8 mouse cellular contexts compared by ENCODE assay signal in genomic region chr9:104063244-104063961, GRCm38 (mm10). TPM values are rescaled to one million over a fixed set of nuclear protein-coding genes. Genes with fewer than 3 reads are reported as not detected.
DNase-seq lines count a peak whose midpoint lies in the region; ATAC-seq and TF ChIP-seq lines count a peak whose summit lies in the region.

Gene Acad11, plus strand, starts transcription at chr9:104063377.

- no peaks in the 10 kb centered on the region for H3K27me3 ChIP-seq in hindbrain, postnatal 0 days (ENCODE audit: insufficient read depth, low read length)

- peak within 1 kb of the TSS; percentile 88 for H3K9ac ChIP-seq in hindbrain, postnatal 0 days (replicated peaks; ENCODE audit: low read length)

- H3K4me2 ChIP-seq in hindbrain, postnatal 0 days (ENCODE audit: low read depth, low read length): peak within 1 kb of the TSS; percentile 79

- H3K9me3 ChIP-seq in hindbrain, postnatal 0 days (ENCODE audit: low read length): no peaks in the 10 kb centered on the region

- no peak for TF ChIP-seq CTCF in gastrocnemius, adult 2 months (IDR thresholded peaks at IDR 0.05)
- no peak for TF ChIP-seq CTCF in hindbrain, postnatal 0 days (IDR thresholded peaks at IDR 0.05; ENCODE audit: low read depth)
- TF ChIP-seq CTCF in left cerebral cortex, adult 2 months (IDR thresholded peaks at IDR 0.05): no peak

- peaks cover 7% of the 10 kb centered on the region; the same call in 1 of the 2 replicates for H3K36me3 ChIP-seq in hindbrain, postnatal 0 days (ENCODE audit: insufficient read depth, low read length)

- peak; percentile 78 for DNase-seq in WW6 (ENCODE audit: low read depth, low spot score)
- peak; percentile 49 to 83 for DNase-seq in cerebellum, postnatal 4 days (ENCODE audit: low spot score in 2 of 2)
- peak; percentile 87 for DNase-seq in gastrocnemius, adult 2 months
- peak; percentile 93 for DNase-seq in hindbrain, postnatal 0 days (ENCODE audit: low spot score)
- peak; percentile 78 to 84 for DNase-seq in left cerebral cortex, adult 2 months (ENCODE audit: extremely low spot score in 1 of 2, low spot score in 2 of 2)
- DNase-seq in right cerebral cortex, adult 2 months (ENCODE audit: low spot score in 2 of 2): peak; percentile 85 to 94
- DNase-seq in urinary bladder, postnatal 14 days (ENCODE audit: low spot score): peak; percentile 80

- peak; percentile 98 for ATAC-seq in hindbrain, postnatal 0 days
- ATAC-seq in megakaryocyte, adult 5-6 weeks (ENCODE audit: poor library complexity, severe bottlenecking): peak; percentile 85

- H3K27ac ChIP-seq in gastrocnemius, adult 2 months: peak within 1 kb of the TSS; percentile 95
- H3K27ac ChIP-seq in hindbrain, postnatal 0 days: peak within 1 kb of the TSS; percentile 79
- peak within 1 kb of the TSS; percentile 99 for H3K27ac ChIP-seq in left cerebral cortex, adult 2 months

- H3K4me1 ChIP-seq in hindbrain, postnatal 0 days (ENCODE audit: insufficient read depth, low read length): peaks cover 10% of the 10 kb centered on the region

- under 1% methylated on average over 26 of the region's 30 CpGs for WGBS in hindbrain, postnatal 0 days

- intact Hi-C loops in gastrocnemius, adult 2 months (cut with DNase I): no loop called here
- intact Hi-C loops in left cerebral cortex, adult 2 months (cut with DNase I): no loop called here

- peak within 1 kb of the TSS; percentile 77 for H3K4me3 ChIP-seq in gastrocnemius, adult 2 months
- H3K4me3 ChIP-seq in hindbrain, postnatal 0 days (ENCODE audit: low read length): peak within 1 kb of the TSS; percentile 81
- H3K4me3 ChIP-seq in left cerebral cortex, adult 2 months: peak within 1 kb of the TSS; percentile 99

RNA-seq across cellular contexts. Expression of gene Acad11, which starts in this region (rescaled TPM):
- total RNA-seq in gastrocnemius, adult 2 months (2021): 10 to 100 TPM; 38.3 to 53.7 TPM
- total RNA-seq in hindbrain, postnatal 0 days (2014; rRNA removed): 14.2 and 16.1 TPM in 2 replicates
- polyA plus RNA-seq in hindbrain, postnatal 0 days (2015; fragmentation: Nextera tagmentation; extraction: Ambion mirVana): 6.5 and 7.4 TPM in 2 replicates
- 10 to 100 TPM; 21.4 to 24.7 TPM for total RNA-seq in left cerebral cortex, adult 2 months (2021)
- total RNA-seq in megakaryocyte, adult 5-6 weeks (2015): 13.2 and 15.0 TPM in 2 replicates
- total RNA-seq in megakaryocyte, adult 5-6 weeks (2017): 9.4 and 13.1 TPM in 2 replicates

Comparison
In these comparisons a context has a peak if more than half of its experiments do, and no peak if none do; other contexts are left out.
1. Peak in every context shown above with its lines: DNase-seq, ATAC-seq, H3K4me3 ChIP-seq and H3K27ac ChIP-seq.